Mouse (Mus musculus) bone marrow macrophage, adult 2 months (primary cell): ENCODE measurements around the gene Clcn2.

Experiments
- CTCF ChIP-seq: IDR thresholded peaks from 2 replicates; pipeline ENCODE4 v1.5.1; 2012; ENCODE audit warnings: low read depth, mild to moderate bottlenecking, low read length, moderate library complexity
- POLR2A ChIP-seq: IDR thresholded peaks from 2 replicates; pipeline ENCODE4 v1.6.1; 2012; ENCODE audit warnings: mild to moderate bottlenecking, low read depth, low read length, borderline replicate concordance

DNA sequence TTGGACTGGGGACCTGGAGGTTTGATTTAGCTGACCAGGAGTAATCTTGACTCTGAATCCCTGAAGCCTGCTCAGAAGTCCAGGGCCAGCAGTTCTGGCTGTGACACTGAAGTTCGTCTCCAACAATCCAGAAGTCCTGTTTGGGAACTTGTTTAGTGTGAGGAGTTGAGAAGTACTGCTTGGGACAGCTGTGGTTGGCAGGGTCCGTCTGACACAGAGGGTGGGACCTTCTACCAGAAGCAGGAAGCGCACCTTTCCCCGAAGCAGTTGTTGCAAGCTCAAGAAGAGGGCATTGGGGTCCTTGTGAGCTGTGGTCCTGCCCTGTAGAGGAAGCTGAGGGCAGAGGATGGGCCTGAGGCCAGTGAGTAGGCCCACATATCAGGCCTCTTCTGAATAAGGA lies 8.2 kb upstream of the Clcn2 start:
- no peak for TF ChIP-seq CTCF
- no peak for TF ChIP-seq POLR2A
